Mouse (Mus musculus): ENCODE data around the gene Calb2. TPM values are rescaled to one million over a fixed set of nuclear protein-coding genes. Genes with fewer than 3 reads are reported as not detected.

Calb2 gene
- polyA plus RNA-seq, 1 experiment from 2014 or later: 15.4 TPM

DNA sequence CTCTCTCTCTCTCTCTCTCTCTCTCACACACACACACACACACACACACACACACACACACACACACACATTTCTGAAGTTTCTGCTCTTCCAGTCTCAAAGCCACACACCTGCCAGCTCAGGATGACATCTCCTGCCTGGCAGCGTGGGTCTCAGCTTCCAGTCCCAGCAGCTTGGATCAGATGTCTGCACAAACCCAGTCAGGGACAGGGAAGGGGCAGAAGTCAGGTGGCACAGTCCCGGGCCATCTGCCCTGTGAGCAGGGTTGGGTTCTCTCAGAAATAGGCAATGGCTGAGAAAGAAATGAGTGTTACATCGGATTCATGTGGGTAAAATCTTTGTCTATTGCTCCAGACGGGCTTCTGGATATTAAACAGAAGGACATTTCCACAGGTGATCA lies 27.2 kb downstream of the Calb2 start:
- 60% methylated on average over 4 of the region's 4 CpGs for WGBS
- ATAC-seq (ENCODE audit: low read depth): no peak
- no peak overlapping the region for H3K4me3 ChIP-seq (ENCODE audit: low read length)
- no peaks in the 10 kb centered on the region for H3K36me3 ChIP-seq (ENCODE audit: control insufficient read depth, insufficient read depth, low read length)
- no peaks in the 10 kb centered on the region for H3K27me3 ChIP-seq (ENCODE audit: control insufficient read depth, insufficient read depth, low read depth, low read length)
- no peak overlapping the region for H3K27ac ChIP-seq (ENCODE audit: low read length)
- H3K4me2 ChIP-seq (ENCODE audit: low read depth, low read length): no peak overlapping the region
- H3K4me1 ChIP-seq (replicated peaks; ENCODE audit: control insufficient read depth, insufficient read depth, low read length): no peaks in the 10 kb centered on the region
- H3K9ac ChIP-seq (ENCODE audit: low read length): no peak overlapping the region
- no peaks in the 10 kb centered on the region for H3K9me3 ChIP-seq (ENCODE audit: control insufficient read depth, low read length)

GRCm38 (mm10) chr8:110140156-110140555 lies 27.9 kb downstream of the Calb2 start:
- H3K36me3 ChIP-seq (ENCODE audit: control insufficient read depth, insufficient read depth, low read length): no peaks in the 10 kb centered on the region
- WGBS: 60% methylated on average over 3 of the region's 3 CpGs
- H3K9me3 ChIP-seq (ENCODE audit: control insufficient read depth, low read length): no peaks in the 10 kb centered on the region
- H3K9ac ChIP-seq (ENCODE audit: low read length): no peak overlapping the region
- H3K27ac ChIP-seq (ENCODE audit: low read length): no peak overlapping the region
- H3K4me2 ChIP-seq (ENCODE audit: low read depth, low read length): no peak overlapping the region
- no peak for ATAC-seq (ENCODE audit: low read depth)
- no peaks in the 10 kb centered on the region for H3K27me3 ChIP-seq (ENCODE audit: control insufficient read depth, insufficient read depth, low read depth, low read length)
- no peaks in the 10 kb centered on the region for H3K4me1 ChIP-seq (replicated peaks; ENCODE audit: control insufficient read depth, insufficient read depth, low read length)
- no peak overlapping the region for H3K4me3 ChIP-seq (ENCODE audit: low read length)

DNA sequence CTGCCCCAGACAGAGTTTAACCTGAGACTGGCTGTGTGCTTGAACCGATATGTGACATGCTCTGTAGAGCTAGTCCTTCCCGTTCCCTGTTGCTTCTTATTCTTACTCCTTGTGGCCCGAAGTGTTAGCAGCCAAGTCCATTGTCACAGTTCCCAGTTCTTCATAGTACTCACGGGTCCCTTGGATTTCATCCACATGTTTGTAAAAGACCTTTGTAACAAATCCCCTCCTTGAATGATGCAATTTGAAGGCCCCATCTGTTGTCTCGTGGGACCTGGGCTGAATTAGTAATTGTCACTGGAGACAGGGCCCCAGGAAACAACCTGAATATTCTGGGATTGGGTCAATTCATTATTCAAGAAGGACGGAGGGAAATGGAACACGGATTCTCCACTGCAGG lies 32.5 kb downstream of the Calb2 start:
- no peaks in the 10 kb centered on the region for H3K4me1 ChIP-seq (replicated peaks; ENCODE audit: control insufficient read depth, insufficient read depth, low read length)
- no peaks in the 10 kb centered on the region for H3K9me3 ChIP-seq (ENCODE audit: control insufficient read depth, low read length)
- no peak for ATAC-seq (ENCODE audit: low read depth)
- 79% methylated on average over 7 of the region's 7 CpGs for WGBS
- H3K4me3 ChIP-seq (ENCODE audit: low read length): no peak overlapping the region
- H3K27ac ChIP-seq (ENCODE audit: low read length): no peak overlapping the region
- no peak overlapping the region for H3K9ac ChIP-seq (ENCODE audit: low read length)
- no peak overlapping the region for H3K4me2 ChIP-seq (ENCODE audit: low read depth, low read length)
- H3K36me3 ChIP-seq (ENCODE audit: control insufficient read depth, insufficient read depth, low read length): no peaks in the 10 kb centered on the region
- H3K27me3 ChIP-seq (ENCODE audit: control insufficient read depth, insufficient read depth, low read depth, low read length): no peaks in the 10 kb centered on the region

DNA sequence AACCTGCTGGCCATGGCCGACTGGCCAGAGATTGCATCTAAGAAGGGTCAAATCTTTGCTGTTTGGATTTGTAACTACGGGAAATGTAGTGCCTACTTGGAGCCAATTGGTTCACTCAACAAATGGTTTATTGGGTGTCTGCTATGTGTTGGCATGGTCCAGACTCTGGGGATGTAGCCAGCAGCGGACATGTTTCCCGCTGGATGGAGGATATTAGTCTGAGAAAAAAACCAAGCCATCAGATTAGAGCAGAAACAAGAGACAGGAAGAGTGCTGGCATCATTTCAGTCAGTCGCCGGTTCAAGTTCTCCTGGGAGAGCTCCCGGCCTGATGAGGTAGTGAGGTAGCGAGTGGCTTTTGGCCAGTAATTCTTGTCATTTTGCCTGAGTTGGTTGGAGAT lies 33.8 kb downstream of the Calb2 start:
- Histone ChIP-seq H3K27ac (ENCODE audit: low read length) (no peak overlapping the region), H3K9ac (ENCODE audit: low read length) (no peak overlapping the region), H3K4me3 (ENCODE audit: low read length) (no peak overlapping the region), H3K36me3 (ENCODE audit: control insufficient read depth, insufficient read depth, low read length) (no peaks in the 10 kb centered on the region), H3K4me1 (replicated peaks; ENCODE audit: control insufficient read depth, insufficient read depth, low read length) (no peaks in the 10 kb centered on the region), H3K4me2 (ENCODE audit: low read depth, low read length) (no peak overlapping the region), H3K9me3 (ENCODE audit: control insufficient read depth, low read length) (no peaks in the 10 kb centered on the region), H3K27me3 (ENCODE audit: control insufficient read depth, insufficient read depth, low read depth, low read length) (no peaks in the 10 kb centered on the region; the same call in 1 of the 2 replicates)
- no peak for ATAC-seq (ENCODE audit: low read depth)
- 83% methylated on average over 8 of the region's 8 CpGs for WGBS

DNA sequence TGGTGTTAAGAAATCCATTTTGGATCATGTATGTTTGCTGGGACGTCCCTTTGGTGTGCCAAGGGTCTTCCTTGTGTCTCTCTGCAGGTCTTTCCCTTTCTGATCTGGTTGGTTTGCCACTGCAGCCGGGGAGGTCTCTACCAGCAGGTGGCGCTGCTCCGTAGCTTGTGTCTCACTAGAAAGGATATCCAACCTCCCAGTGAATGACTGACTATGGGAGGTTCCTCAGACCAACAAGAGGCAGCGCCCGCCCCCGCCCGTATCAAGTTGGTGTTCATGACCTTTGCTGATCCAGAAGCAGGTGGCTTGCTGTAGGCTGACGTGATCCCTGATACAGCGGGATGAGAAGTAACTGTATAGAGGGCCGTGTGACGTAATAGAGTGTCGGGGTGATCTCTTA lies 37.5 kb downstream of the Calb2 start:
- Histone ChIP-seq H3K27me3 (ENCODE audit: control insufficient read depth, insufficient read depth, low read depth, low read length) (no peaks in the 10 kb centered on the region; the same call in 1 of the 2 replicates), H3K4me1 (replicated peaks; ENCODE audit: control insufficient read depth, insufficient read depth, low read length) (no peaks in the 10 kb centered on the region), H3K4me2 (ENCODE audit: low read depth, low read length) (no peak overlapping the region), H3K9ac (ENCODE audit: low read length) (no peak overlapping the region), H3K9me3 (ENCODE audit: control insufficient read depth, low read length) (no peaks in the 10 kb centered on the region), H3K27ac (ENCODE audit: low read length) (no peak overlapping the region), H3K36me3 (ENCODE audit: control insufficient read depth, insufficient read depth, low read length) (no peaks in the 10 kb centered on the region), H3K4me3 (ENCODE audit: low read length) (no peak overlapping the region)
- 15% methylated on average over 13 of the region's 13 CpGs for WGBS
- peak; percentile 36; the same call in 1 of the 2 replicates for ATAC-seq (ENCODE audit: low read depth)

DNA sequence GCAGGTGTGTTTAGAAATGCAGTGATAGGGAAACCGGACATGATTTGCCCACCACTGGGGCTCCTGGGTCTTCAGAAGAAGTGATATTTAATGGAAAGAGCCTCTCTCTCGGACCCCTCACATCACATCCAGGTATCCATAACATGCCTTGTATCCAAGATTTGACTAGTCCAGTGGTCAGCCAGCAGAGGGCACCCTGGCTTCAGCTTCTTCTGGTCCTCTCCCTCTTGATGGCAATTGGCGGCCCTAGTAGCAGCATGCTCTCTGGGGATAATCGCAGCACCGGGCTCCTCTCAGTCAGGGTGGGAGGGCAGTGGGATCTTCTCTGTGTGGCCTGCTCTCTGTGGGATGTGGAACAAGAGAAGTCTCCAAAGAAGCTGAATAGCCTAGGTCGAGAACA lies 48.3 kb downstream of the Calb2 start:
- no peaks in the 10 kb centered on the region for H3K27me3 ChIP-seq (ENCODE audit: control insufficient read depth, insufficient read depth, low read depth, low read length)
- H3K4me1 ChIP-seq (replicated peaks; ENCODE audit: control insufficient read depth, insufficient read depth, low read length): no peaks in the 10 kb centered on the region
- no peak overlapping the region for H3K4me3 ChIP-seq (ENCODE audit: low read length)
- WGBS: 31% methylated on average over 6 of the region's 6 CpGs
- no peak overlapping the region for H3K4me2 ChIP-seq (ENCODE audit: low read depth, low read length)
- no peaks in the 10 kb centered on the region for H3K9me3 ChIP-seq (ENCODE audit: control insufficient read depth, low read length)
- H3K9ac ChIP-seq (ENCODE audit: low read length): no peak overlapping the region
- no peak for ATAC-seq (ENCODE audit: low read depth)
- no peaks in the 10 kb centered on the region for H3K36me3 ChIP-seq (ENCODE audit: control insufficient read depth, insufficient read depth, low read length)
- no peak overlapping the region for H3K27ac ChIP-seq (ENCODE audit: low read length)

- ATAC-seq (ENCODE audit: low read depth): no peak
- H3K4me1 ChIP-seq (replicated peaks; ENCODE audit: control insufficient read depth, insufficient read depth, low read length): no peaks in the 10 kb centered on the region
- 84% methylated on average over 3 of the region's 3 CpGs for WGBS
- H3K9ac ChIP-seq (ENCODE audit: low read length): no peak within 1 kb of the TSS
- H3K27ac ChIP-seq (ENCODE audit: low read length): no peak within 1 kb of the TSS
- no peaks in the 10 kb centered on the region for H3K27me3 ChIP-seq (ENCODE audit: control insufficient read depth, insufficient read depth, low read depth, low read length)
- no peak within 1 kb of the TSS for H3K4me3 ChIP-seq (ENCODE audit: low read length)
- H3K4me2 ChIP-seq (ENCODE audit: low read depth, low read length): no peak within 1 kb of the TSS
- no peaks in the 10 kb centered on the region for H3K36me3 ChIP-seq (ENCODE audit: control insufficient read depth, insufficient read depth, low read length)
- no peaks in the 10 kb centered on the region for H3K9me3 ChIP-seq (ENCODE audit: control insufficient read depth, low read length)
Observed at GRCm38 (mm10) chr8:110102653-110103052, 65.4 kb downstream of the Calb2 start, which contains the start of gene Gm17720. Gm17720 (minus strand) TSS chr8:110102753.

- Histone ChIP-seq H3K9ac (ENCODE audit: low read length) (no peak overlapping the region), H3K27ac (ENCODE audit: low read length) (no peak overlapping the region), H3K4me2 (ENCODE audit: low read depth, low read length) (no peak overlapping the region), H3K4me1 (replicated peaks; ENCODE audit: control insufficient read depth, insufficient read depth, low read length) (no peaks in the 10 kb centered on the region), H3K9me3 (ENCODE audit: control insufficient read depth, low read length) (no peaks in the 10 kb centered on the region), H3K4me3 (ENCODE audit: low read length) (no peak overlapping the region), H3K27me3 (ENCODE audit: control insufficient read depth, insufficient read depth, low read depth, low read length) (no peaks in the 10 kb centered on the region), H3K36me3 (ENCODE audit: control insufficient read depth, insufficient read depth, low read length) (no peaks in the 10 kb centered on the region)
- WGBS: 85% methylated on average over 15 of the region's 15 CpGs
- ATAC-seq (ENCODE audit: low read depth): no peak
Observed at GRCm38 (mm10) chr8:110101676-110102075, 66.3 kb downstream of the Calb2 start.

- WGBS: 81% methylated on average over 12 of the region's 12 CpGs
- Histone ChIP-seq H3K27me3 (ENCODE audit: control insufficient read depth, insufficient read depth, low read depth, low read length) (no peaks in the 10 kb centered on the region), H3K27ac (ENCODE audit: low read length) (no peak within 1 kb of the TSS), H3K4me3 (ENCODE audit: low read length) (no peak within 1 kb of the TSS), H3K4me1 (replicated peaks; ENCODE audit: control insufficient read depth, insufficient read depth, low read length) (no peaks in the 10 kb centered on the region), H3K36me3 (ENCODE audit: control insufficient read depth, insufficient read depth, low read length) (no peaks in the 10 kb centered on the region), H3K9ac (ENCODE audit: low read length) (no peak within 1 kb of the TSS), H3K4me2 (ENCODE audit: low read depth, low read length) (no peak within 1 kb of the TSS), H3K9me3 (ENCODE audit: control insufficient read depth, low read length) (no peaks in the 10 kb centered on the region)
- no peak for ATAC-seq (ENCODE audit: low read depth)
Observed at GRCm38 (mm10) chr8:110100907-110101306, 67.1 kb downstream of the Calb2 start, which contains the start of gene Gm21964. Gm21964 (plus strand) TSS chr8:110101207.

DNA sequence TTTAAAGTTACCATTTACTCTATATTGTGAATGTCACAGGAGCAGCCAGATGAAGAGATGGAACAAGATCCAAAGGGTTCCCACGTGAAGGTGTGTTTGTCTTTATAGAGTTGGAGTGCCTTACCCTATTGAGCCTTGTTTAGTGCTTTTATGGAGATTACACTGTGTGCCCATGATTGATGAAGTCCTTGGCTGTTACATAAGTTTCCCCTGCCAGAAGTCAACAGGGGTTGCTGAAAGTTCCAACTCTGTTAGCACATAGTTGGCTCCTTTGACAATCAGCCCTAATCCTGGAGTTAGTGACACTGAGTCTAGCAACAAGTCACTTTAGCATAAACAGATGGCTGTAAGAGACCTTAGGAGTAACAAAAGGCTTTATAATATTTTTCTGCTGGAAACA lies 76.1 kb downstream of the Calb2 start:
- H3K36me3 ChIP-seq (ENCODE audit: control insufficient read depth, insufficient read depth, low read length): peaks cover 19% of the 10 kb centered on the region
- no peaks in the 10 kb centered on the region for H3K4me1 ChIP-seq (replicated peaks; ENCODE audit: control insufficient read depth, insufficient read depth, low read length)
- H3K9ac ChIP-seq (ENCODE audit: low read length): no peak overlapping the region
- H3K9me3 ChIP-seq (ENCODE audit: control insufficient read depth, low read length): peaks cover 16% of the 10 kb centered on the region
- no peaks in the 10 kb centered on the region for H3K27me3 ChIP-seq (ENCODE audit: control insufficient read depth, insufficient read depth, low read depth, low read length)
- WGBS: 33% methylated on average over 1 of the region's 1 CpGs
- no peak overlapping the region for H3K4me3 ChIP-seq (ENCODE audit: low read length)
- no peak overlapping the region for H3K4me2 ChIP-seq (ENCODE audit: low read depth, low read length)
- no peak overlapping the region for H3K27ac ChIP-seq (ENCODE audit: low read length)
- 0 out of 2 replicates have a peak, but pooled peaks have one; percentile 28 for ATAC-seq (ENCODE audit: low read depth)

All from lung, embryonic 16.5 days (tissue).